Mouse (Mus musculus): Measurements from ENCODE around the gene Rad51d. TPM values are rescaled to one million over a fixed set of nuclear protein-coding genes. Genes with fewer than 3 reads are reported as not detected.

The Rad51d gene
- polyA plus RNA-seq, 1 experiment from 2014 or later: 14.5 TPM

- Histone ChIP-seq H3K4me1 (ENCODE audit: control insufficient read depth, insufficient read depth, low read length) (0 out of 2 replicates have a peak, but pooled peaks cover under 1% of the 10 kb centered on the region), H3K9me3 (ENCODE audit: control insufficient read depth, low read length) (no peaks in the 10 kb centered on the region), H3K4me3 (ENCODE audit: low read depth, low read length) (no peak overlapping the region), H3K27ac (replicated peaks; ENCODE audit: low read depth, low read length) (no peak overlapping the region), H3K27me3 (replicated peaks; ENCODE audit: control insufficient read depth, insufficient read depth, low read length) (no peaks in the 10 kb centered on the region), H3K9ac (ENCODE audit: low read depth, low read length) (no peak overlapping the region), H3K4me2 (ENCODE audit: low read depth, low read length) (no peak overlapping the region), H3K36me3 (ENCODE audit: control insufficient read depth, insufficient read depth, low read length) (peaks cover 20% of the 10 kb centered on the region; the same call in 1 of the 2 replicates)
- DNase-seq (ENCODE audit: low spot score) (no peak), ATAC-seq (ENCODE audit: low read depth) (no peak)
- 62% methylated on average over 8 of the region's 8 CpGs for WGBS
Measured at GRCm38 (mm10) chr11:82883180-82883579, 7.2 kb downstream of the Rad51d start.

GRCm38 (mm10) chr11:82877726-82878344 is 12.6 kb downstream of the Rad51d start:
- 81% methylated on average over 7 of the region's 7 CpGs for WGBS
- Histone ChIP-seq H3K9ac (ENCODE audit: low read depth, low read length) (no peak overlapping the region), H3K36me3 (ENCODE audit: control insufficient read depth, insufficient read depth, low read length) (peaks cover 16% of the 10 kb centered on the region; the same call in 1 of the 2 replicates), H3K27ac (replicated peaks; ENCODE audit: low read depth, low read length) (no peak overlapping the region), H3K4me2 (ENCODE audit: low read depth, low read length) (no peak overlapping the region), H3K27me3 (replicated peaks; ENCODE audit: control insufficient read depth, insufficient read depth, low read length) (no peaks in the 10 kb centered on the region), H3K4me3 (ENCODE audit: low read depth, low read length) (no peak overlapping the region), H3K9me3 (ENCODE audit: control insufficient read depth, low read length) (no peaks in the 10 kb centered on the region), H3K4me1 (ENCODE audit: control insufficient read depth, insufficient read depth, low read length) (no peaks in the 10 kb centered on the region)
- ATAC-seq (ENCODE audit: low read depth) (peak; percentile 60; the same call in 1 of the 2 replicates), DNase-seq (ENCODE audit: low spot score) (peak; percentile 18)

DNA sequence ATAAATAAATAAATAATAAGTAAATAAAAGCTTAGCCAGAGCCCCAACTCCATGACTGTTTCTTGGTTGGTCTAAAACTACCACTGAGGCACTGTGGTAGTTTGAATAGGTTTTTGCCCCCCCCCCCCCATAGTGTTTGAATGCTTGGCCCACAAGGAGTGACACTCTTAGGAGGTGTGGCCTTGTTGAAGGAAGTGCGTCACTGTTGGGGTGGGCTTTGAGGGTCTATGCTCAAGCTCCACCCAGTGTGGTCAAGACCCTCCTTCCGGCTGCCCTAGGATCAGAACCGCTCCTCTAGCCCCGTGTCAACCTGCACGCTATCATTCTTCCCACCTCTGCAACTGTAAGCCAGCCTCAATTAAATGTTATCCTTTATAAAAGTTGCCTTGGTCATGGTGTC is 14.8 kb downstream of the Rad51d start:
- no peaks in the 10 kb centered on the region for H3K27me3 ChIP-seq (replicated peaks; ENCODE audit: control insufficient read depth, insufficient read depth, low read length)
- WGBS: 86% methylated on average over 5 of the region's 5 CpGs

GRCm38 (mm10) chr11:82874924-82875323 is 15.5 kb downstream of the Rad51d start:
- Histone ChIP-seq H3K4me1 (ENCODE audit: control insufficient read depth, insufficient read depth, low read length) (no peaks in the 10 kb centered on the region), H3K27ac (replicated peaks; ENCODE audit: low read depth, low read length) (no peak overlapping the region), H3K4me2 (ENCODE audit: low read depth, low read length) (no peak overlapping the region), H3K36me3 (ENCODE audit: control insufficient read depth, insufficient read depth, low read length) (0 out of 2 replicates have a peak, but pooled peaks cover 8% of the 10 kb centered on the region), H3K9me3 (ENCODE audit: control insufficient read depth, low read length) (no peaks in the 10 kb centered on the region), H3K27me3 (replicated peaks; ENCODE audit: control insufficient read depth, insufficient read depth, low read length) (no peaks in the 10 kb centered on the region), H3K9ac (ENCODE audit: low read depth, low read length) (no peak overlapping the region), H3K4me3 (ENCODE audit: low read depth, low read length) (no peak overlapping the region)
- WGBS: 72% methylated on average over 5 of the region's 5 CpGs
- no peak for DNase-seq (ENCODE audit: low spot score)
- ATAC-seq (ENCODE audit: low read depth): no peak

More for the DNA sequence above, 14.8 kb downstream of the Rad51d start:
- ATAC-seq (ENCODE audit: low read depth) (no peak), DNase-seq (ENCODE audit: low spot score) (no peak)
- no peak overlapping the region for H3K4me2 ChIP-seq (ENCODE audit: low read depth, low read length)
- H3K36me3 ChIP-seq (ENCODE audit: control insufficient read depth, insufficient read depth, low read length): 0 out of 2 replicates have a peak, but pooled peaks cover 8% of the 10 kb centered on the region
- H3K4me3 ChIP-seq (ENCODE audit: low read depth, low read length): no peak overlapping the region
- H3K27ac ChIP-seq (replicated peaks; ENCODE audit: low read depth, low read length): no peak overlapping the region
- no peaks in the 10 kb centered on the region for H3K4me1 ChIP-seq (ENCODE audit: control insufficient read depth, insufficient read depth, low read length)
- no peak overlapping the region for H3K9ac ChIP-seq (ENCODE audit: low read depth, low read length)
- no peaks in the 10 kb centered on the region for H3K9me3 ChIP-seq (ENCODE audit: control insufficient read depth, low read length)

DNA sequence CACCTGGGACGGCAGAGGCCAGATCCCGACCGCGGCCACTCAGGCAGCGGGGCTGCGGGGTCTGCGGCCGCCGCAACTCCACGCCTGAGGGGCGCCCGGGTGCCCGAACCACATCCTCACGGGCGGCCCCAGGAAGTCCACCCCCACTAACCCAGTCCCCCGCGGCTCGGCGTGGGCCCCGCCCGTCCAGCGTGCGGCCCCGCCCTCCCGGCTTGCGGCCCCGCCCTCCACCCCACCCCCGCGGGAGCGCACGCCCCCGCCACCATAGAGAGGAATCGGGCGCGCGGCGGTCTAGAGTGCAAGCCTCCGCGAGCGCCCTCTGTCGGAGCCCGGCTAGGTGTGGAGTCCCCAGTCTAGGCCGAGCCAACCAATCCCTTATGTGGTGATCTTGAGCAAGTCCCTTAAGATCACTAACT is 19.4 kb downstream of the Rad51d start, which contains the start of gene Rffl:
TSS of gene Rffl (minus strand) at position 180 of the 416 bp plus-strand sequence.
- DNase-seq (ENCODE audit: low spot score) (peak; percentile 96), ATAC-seq (ENCODE audit: low read depth) (peak; percentile 98)
- Histone ChIP-seq H3K4me2 (ENCODE audit: low read depth, low read length) (peak within 1 kb of the TSS; percentile 83), H3K4me1 (ENCODE audit: control insufficient read depth, insufficient read depth, low read length) (no peaks in the 10 kb centered on the region), H3K36me3 (ENCODE audit: control insufficient read depth, insufficient read depth, low read length) (no peaks in the 10 kb centered on the region), H3K27me3 (replicated peaks; ENCODE audit: control insufficient read depth, insufficient read depth, low read length) (no peaks in the 10 kb centered on the region), H3K9ac (ENCODE audit: low read depth, low read length) (peak within 1 kb of the TSS; percentile 74), H3K27ac (replicated peaks; ENCODE audit: low read depth, low read length) (peak within 1 kb of the TSS; percentile 52; the same call in 1 of the 2 replicates), H3K4me3 (ENCODE audit: low read depth, low read length) (peak within 1 kb of the TSS; percentile 81), H3K9me3 (ENCODE audit: control insufficient read depth, low read length) (no peaks in the 10 kb centered on the region)
- 0% methylated on average over 13 of the region's 43 CpGs for WGBS

- H3K4me1 ChIP-seq (ENCODE audit: control insufficient read depth, insufficient read depth, low read length): no peaks in the 10 kb centered on the region
- no peaks in the 10 kb centered on the region for H3K36me3 ChIP-seq (ENCODE audit: control insufficient read depth, insufficient read depth, low read length)
- H3K27me3 ChIP-seq (replicated peaks; ENCODE audit: control insufficient read depth, insufficient read depth, low read length): no peaks in the 10 kb centered on the region
- 5% methylated on average over 27 of the region's 36 CpGs for WGBS
- peak overlapping the region; percentile 52; the same call in 1 of the 2 replicates for H3K27ac ChIP-seq (replicated peaks; ENCODE audit: low read depth, low read length)
- H3K9ac ChIP-seq (ENCODE audit: low read depth, low read length): peak overlapping the region; percentile 74
- ATAC-seq (ENCODE audit: low read depth): peak; percentile 38; the same call in 1 of the 2 replicates
- peak overlapping the region; percentile 81 for H3K4me3 ChIP-seq (ENCODE audit: low read depth, low read length)
- H3K9me3 ChIP-seq (ENCODE audit: control insufficient read depth, low read length): no peaks in the 10 kb centered on the region
- DNase-seq (ENCODE audit: low spot score): peak; percentile 48
- H3K4me2 ChIP-seq (ENCODE audit: low read depth, low read length): peak overlapping the region; percentile 83
Measured at GRCm38 (mm10) chr11:82870173-82871030, 20.0 kb downstream of the Rad51d start.

DNA sequence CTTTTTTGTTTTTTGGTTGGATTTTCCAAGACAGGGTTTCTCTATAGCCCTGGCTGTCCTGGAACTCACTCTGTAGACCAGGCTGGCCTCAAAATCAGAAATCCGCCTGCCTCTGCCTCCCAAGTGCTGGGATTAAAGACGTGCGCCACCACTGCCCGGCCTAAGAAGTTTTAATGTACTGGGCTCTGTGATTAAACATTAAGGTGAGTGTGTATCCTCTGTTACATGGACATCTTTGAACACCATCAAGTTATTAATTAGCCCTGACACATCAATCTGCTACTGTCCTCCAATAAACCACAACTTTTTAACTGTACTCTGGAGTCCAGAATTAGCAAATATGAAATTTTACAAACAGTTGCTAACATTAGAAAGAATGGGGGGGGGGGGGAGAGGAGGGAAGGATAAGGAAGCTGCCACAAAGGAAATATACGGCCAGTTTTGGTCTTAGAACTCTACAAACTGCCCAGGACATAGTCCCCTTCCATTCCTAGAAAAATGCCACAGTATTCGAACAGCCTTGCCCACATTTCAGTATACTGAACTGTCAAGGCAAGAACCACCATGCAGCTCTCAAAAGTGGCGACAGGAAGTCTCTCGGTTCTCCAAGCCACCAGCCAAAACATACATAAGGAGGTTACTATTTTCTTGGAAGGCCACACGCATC is 20.8 kb downstream of the Rad51d start:
- DNase-seq (ENCODE audit: low spot score): no peak
- H3K27me3 ChIP-seq (replicated peaks; ENCODE audit: control insufficient read depth, insufficient read depth, low read length): no peaks in the 10 kb centered on the region
- no peaks in the 10 kb centered on the region for H3K9me3 ChIP-seq (ENCODE audit: control insufficient read depth, low read length)
- no peaks in the 10 kb centered on the region for H3K36me3 ChIP-seq (ENCODE audit: control insufficient read depth, insufficient read depth, low read length)
- H3K4me1 ChIP-seq (ENCODE audit: control insufficient read depth, insufficient read depth, low read length): no peaks in the 10 kb centered on the region
- 67% methylated on average over 9 of the region's 9 CpGs for WGBS
- H3K4me3 ChIP-seq (ENCODE audit: low read depth, low read length): peak overlapping the region; percentile 81
- H3K9ac ChIP-seq (ENCODE audit: low read depth, low read length): peak overlapping the region; percentile 74; the same call in 1 of the 2 replicates
- H3K4me2 ChIP-seq (ENCODE audit: low read depth, low read length): peak overlapping the region; percentile 83
- no peak for ATAC-seq (ENCODE audit: low read depth)
- no peak overlapping the region for H3K27ac ChIP-seq (replicated peaks; ENCODE audit: low read depth, low read length)

DNA sequence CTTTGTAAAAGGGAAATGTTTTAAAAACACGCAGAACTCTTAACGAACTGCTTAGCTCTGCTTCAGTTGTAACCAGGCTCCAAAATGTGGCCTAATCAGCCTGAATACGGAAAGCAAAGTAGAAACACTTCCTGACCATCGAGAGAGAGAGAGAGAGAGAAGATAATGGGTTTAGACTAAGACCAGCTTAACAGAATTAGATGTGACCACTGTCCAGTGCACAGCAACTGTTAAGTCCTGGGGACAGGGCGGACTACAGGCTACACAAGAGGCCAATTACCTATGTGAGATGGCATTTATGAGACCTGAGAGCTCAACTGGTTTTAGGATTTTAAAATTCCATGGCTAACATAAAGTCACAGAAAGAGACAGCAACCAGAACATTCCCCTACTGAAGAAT is 22.5 kb downstream of the Rad51d start:
- no peak overlapping the region for H3K27ac ChIP-seq (replicated peaks; ENCODE audit: low read depth, low read length)
- H3K9ac ChIP-seq (ENCODE audit: low read depth, low read length): no peak overlapping the region
- ATAC-seq (ENCODE audit: low read depth) (no peak), DNase-seq (ENCODE audit: low spot score) (no peak)
- 83% methylated on average over 5 of the region's 5 CpGs for WGBS
- H3K36me3 ChIP-seq (ENCODE audit: control insufficient read depth, insufficient read depth, low read length): no peaks in the 10 kb centered on the region
- H3K9me3 ChIP-seq (ENCODE audit: control insufficient read depth, low read length): no peaks in the 10 kb centered on the region
- H3K4me2 ChIP-seq (ENCODE audit: low read depth, low read length): no peak overlapping the region
- no peaks in the 10 kb centered on the region for H3K4me1 ChIP-seq (ENCODE audit: control insufficient read depth, insufficient read depth, low read length)
- H3K27me3 ChIP-seq (replicated peaks; ENCODE audit: control insufficient read depth, insufficient read depth, low read length): no peaks in the 10 kb centered on the region
- H3K4me3 ChIP-seq (ENCODE audit: low read depth, low read length): no peak overlapping the region

All from embryonic facial prominence, embryonic 14.5 days (tissue).